Mouse (Mus musculus): ENCODE results near the gene Sh2b3.

Gene Sh2b3

DNA sequence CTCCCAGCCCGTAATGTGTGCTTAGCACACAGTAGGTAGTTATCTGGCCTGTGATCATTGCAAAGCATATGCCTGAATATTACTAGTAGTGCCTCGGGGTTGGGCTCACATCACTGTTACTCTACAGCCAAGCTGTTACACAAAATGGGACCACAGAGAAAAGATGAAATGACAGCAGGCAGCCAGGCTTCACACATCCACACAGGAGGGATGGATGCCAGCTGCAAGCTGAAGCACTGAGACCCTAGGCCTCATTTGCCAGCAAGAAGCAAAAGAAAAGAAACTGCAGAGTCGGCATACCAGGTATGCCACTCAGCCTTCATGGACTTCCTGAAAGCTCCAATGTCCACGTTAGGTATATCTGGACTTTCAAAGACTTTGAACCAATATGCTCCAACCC lies 9.6 kb downstream of the Sh2b3 start:
- no peak for ATAC-seq (ENCODE audit: insufficient number of reproducible peaks, low FRiP score, low TSS enrichment)

DNA sequence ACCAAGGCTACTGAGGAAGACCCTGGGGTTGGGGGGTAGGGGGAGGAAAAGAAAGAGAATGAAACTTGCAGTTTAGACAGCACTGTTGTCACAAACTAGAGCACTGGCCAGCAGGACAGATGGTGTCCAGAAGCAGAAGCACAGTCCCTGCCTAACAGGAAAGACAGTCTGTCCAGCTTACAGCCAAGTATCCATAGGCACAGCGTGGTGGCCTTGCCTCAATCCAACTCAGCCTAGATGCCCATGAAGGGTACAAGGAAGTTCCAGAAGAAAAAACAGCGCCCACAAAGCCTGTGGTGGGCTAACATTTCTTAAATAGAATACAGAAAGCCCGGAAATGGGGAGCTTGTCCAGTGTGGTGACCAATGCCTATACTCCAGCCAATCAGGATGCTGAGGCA lies 11.8 kb downstream of the Sh2b3 start:
- no peak for ATAC-seq (ENCODE audit: insufficient number of reproducible peaks, low FRiP score, low TSS enrichment)

DNA sequence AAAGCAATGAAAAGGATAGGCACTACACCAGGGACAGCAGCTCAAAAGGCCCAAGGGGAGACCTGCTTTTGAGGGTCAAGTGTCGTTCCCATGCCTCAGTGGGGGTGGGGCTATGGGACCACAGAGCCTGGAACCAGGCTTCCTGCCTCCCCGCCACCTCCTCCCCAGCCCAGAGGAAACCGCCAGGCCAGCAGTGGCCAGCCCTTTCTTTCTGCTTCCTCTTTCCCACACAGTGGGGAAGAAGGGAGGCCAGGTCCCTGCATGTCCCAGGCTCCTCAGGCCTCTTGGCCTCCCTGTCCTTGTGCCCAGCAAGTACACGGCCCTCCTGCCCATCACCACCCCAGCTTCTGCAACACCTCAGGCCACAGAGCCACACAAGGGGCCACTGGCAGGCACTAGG lies 13.3 kb downstream of the Sh2b3 start:
- no peak for ATAC-seq (ENCODE audit: insufficient number of reproducible peaks, low FRiP score, low TSS enrichment)

GRCm38 (mm10) chr5:121823668-121824067 lies 13.8 kb downstream of the Sh2b3 start:
- ATAC-seq (ENCODE audit: insufficient number of reproducible peaks, low FRiP score, low TSS enrichment), result no peak

GRCm38 (mm10) chr5:121822786-121823505 lies 14.5 kb downstream of the Sh2b3 start:
- no peak for ATAC-seq (ENCODE audit: insufficient number of reproducible peaks, low FRiP score, low TSS enrichment)

- ATAC-seq (ENCODE audit: insufficient number of reproducible peaks, low FRiP score, low TSS enrichment), result no peak
These were observed 15.9 kb downstream of the Sh2b3 start for GRCm38 (mm10) chr5:121821552-121821951.

DNA sequence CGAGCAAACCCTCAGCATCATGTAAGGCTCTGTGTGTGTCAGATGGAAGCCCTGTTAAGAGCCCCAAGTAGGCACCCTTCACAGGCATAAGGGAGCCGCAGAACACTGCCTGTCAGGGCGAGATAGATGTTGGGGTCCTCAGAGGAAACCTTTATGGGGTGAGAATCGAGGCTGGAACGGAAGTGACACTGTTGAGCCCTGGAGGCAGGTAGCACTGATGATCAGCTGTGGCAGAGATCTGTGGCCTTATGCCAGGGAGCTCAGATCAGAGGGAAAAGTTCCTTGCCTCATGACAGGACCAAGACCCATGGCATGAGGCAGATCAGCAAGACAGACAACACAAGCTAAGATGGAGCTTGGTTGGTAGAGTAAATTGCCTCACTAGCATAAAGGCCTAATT lies 16.3 kb downstream of the Sh2b3 start:
- no peak for ATAC-seq (ENCODE audit: insufficient number of reproducible peaks, low FRiP score, low TSS enrichment)

- no peak for ATAC-seq (ENCODE audit: insufficient number of reproducible peaks, low FRiP score, low TSS enrichment)
These were observed 16.8 kb downstream of the Sh2b3 start for GRCm38 (mm10) chr5:121820657-121821056.

- ATAC-seq (ENCODE audit: insufficient number of reproducible peaks, low FRiP score, low TSS enrichment), result no peak
These were observed 17.3 kb downstream of the Sh2b3 start for GRCm38 (mm10) chr5:121820161-121820560.

GRCm38 (mm10) chr5:121819559-121819958 lies 17.9 kb downstream of the Sh2b3 start:
- ATAC-seq (ENCODE audit: insufficient number of reproducible peaks, low FRiP score, low TSS enrichment), result no peak

- ATAC-seq (ENCODE audit: insufficient number of reproducible peaks, low FRiP score, low TSS enrichment), result no peak
These were observed 18.6 kb downstream of the Sh2b3 start for GRCm38 (mm10) chr5:121818862-121819261.

DNA sequence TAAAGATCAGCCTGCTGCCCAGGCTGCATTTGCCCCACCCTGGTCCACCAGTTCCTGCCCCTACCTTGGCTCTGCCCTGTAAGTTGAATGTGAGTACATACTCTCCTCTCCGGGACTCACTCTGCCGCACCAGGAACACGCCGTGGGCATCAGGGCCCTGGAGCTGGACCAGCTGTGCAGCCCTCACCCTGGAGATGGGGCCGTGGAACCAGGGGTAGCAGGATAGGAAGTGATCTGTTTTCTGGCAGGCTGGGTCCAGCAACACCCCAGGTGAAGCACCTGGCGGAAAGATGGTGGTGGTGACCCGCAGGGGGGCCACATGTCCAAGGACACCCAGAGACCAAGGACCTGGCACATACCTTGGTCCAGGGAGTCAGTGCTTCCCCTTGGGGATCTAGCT lies 19.0 kb downstream of the Sh2b3 start:
- no peak for ATAC-seq (ENCODE audit: insufficient number of reproducible peaks, low FRiP score, low TSS enrichment)

- no peak for ATAC-seq (ENCODE audit: insufficient number of reproducible peaks, low FRiP score, low TSS enrichment)
These were observed 19.9 kb downstream of the Sh2b3 start for GRCm38 (mm10) chr5:121817551-121817950.

DNA sequence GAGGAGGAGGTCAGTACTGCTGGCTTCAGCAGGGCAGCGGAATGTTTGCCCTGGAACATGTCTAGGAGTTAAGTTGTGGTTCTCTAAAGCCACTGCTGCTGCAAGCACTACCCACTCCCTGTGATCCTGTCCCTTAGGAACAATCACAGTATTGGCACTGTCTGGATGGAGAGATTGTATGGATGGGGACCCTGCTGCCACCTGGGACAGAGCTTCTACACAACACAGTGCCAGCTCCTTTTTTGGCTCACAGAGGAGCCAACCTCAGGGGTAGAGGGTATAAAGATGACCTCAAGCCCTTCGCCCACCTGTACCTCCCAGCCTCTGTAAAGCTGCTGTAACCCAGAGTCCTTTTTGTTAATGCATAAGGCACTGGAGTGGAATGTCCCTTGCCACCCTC lies 20.8 kb downstream of the Sh2b3 start:
- ATAC-seq (ENCODE audit: insufficient number of reproducible peaks, low FRiP score, low TSS enrichment), result no peak

DNA sequence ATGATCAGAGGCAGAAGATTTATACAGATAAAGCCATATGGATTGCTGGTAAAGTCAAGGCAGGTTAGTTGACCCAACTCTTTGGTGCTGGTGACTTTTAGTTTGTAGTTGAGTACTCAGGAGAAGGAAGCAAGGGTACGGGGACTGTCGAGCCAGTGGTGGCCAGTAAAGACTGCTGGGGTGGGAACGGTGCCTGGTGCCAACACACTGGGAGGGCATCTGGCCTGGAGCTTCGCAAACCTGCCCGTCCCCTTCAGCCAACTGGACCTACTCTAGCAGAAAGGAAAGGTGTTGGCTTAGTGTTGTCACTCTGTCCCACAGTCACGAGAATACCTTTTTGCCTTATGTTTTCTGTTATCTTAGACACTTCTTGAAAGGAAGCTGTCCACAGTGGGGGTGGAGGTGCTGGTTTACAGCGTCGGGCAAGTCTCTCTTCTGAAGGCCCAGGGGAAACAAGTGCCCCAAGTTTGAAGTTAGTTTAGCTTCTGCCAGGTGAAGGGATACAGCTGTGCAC lies 21.5 kb downstream of the Sh2b3 start:
- no peak for ATAC-seq (ENCODE audit: insufficient number of reproducible peaks, low FRiP score, low TSS enrichment)

DNA sequence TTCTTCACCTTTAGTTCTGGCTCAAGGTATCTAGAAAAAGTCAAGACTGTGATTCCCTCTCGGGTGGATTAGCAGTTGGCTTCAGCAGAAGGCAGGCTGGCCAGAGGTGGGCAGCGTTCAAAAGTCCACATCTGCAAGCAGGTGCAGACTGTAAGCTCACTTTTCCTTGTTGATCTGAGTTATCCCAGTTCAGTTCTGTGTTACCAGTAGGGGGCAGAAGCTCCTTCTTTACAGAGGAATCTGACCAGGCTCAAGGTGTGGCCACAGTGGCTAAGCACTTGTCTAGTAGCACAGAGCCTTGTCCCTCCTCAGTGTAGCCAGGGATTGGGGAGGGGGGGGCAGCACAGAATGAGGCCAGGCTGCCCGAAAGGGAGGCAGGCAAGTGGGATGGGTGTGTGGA lies 22.4 kb downstream of the Sh2b3 start:
- peak; percentile 50; the same call in 1 of the 2 replicates for ATAC-seq (ENCODE audit: insufficient number of reproducible peaks, low FRiP score, low TSS enrichment)

DNA sequence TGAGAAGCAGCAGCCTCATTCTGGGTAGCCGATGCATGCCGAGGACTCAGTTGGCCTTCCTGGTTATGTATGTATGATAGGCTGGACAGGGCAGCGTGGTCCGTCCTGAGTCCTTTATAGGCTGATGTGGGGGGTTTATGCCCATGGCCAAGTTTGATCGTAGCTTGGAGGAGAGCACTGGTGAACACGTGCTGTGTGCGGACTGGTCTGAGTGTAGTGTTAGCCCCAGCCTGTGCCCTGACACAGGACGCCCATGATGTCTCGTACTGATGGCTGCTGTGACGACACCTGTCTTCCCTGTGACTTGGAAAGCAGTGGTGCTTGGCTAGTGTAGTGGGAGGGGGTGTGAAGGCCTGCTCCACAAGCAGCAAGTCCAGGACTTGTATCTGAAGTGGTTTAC lies 23.7 kb downstream of the Sh2b3 start:
- no peak for ATAC-seq (ENCODE audit: insufficient number of reproducible peaks, low FRiP score, low TSS enrichment)

DNA sequence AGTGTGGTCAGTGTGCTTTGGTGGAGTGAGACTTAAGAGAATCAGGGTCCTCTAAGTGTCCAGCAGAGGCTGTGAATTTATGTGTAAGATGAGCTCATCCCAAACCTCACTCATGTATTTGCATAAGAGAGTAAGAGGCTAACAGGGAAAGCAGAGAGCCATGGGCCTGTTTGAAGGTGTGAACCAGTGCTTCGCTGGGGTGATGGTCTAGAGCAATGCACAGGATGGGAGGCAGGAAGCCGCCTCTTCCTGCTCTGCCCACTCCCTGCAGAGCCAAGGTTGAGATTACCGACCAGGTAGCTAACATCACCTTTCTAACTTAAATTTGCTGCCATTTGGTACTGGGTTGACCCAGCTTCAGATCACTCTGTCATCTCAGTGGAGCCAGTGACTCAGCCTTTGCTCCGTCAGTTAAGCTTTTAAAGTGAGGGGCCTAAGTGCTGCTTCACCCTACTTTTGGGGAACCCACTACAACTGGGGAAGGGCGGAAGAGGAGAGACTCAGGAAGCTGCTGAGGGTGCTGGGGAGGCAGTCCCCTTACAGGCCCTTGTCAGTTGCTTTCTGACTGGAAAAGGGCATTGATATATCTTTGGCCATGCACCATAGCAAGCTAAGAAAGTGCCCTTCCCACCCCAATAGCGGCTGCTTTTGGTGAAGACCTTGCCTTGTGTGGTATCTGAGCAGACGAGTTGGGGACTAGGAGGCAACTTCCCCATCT lies 24.8 kb downstream of the Sh2b3 start:
- ATAC-seq (ENCODE audit: insufficient number of reproducible peaks, low FRiP score, low TSS enrichment), result no peak

GRCm38 (mm10) chr5:121811485-121811931 lies 25.9 kb downstream of the Sh2b3 start:
- no peak for ATAC-seq (ENCODE audit: insufficient number of reproducible peaks, low FRiP score, low TSS enrichment)

GRCm38 (mm10) chr5:121810331-121811151 lies 26.9 kb downstream of the Sh2b3 start:
- ATAC-seq (ENCODE audit: insufficient number of reproducible peaks, low FRiP score, low TSS enrichment), result no peak

- ATAC-seq (ENCODE audit: insufficient number of reproducible peaks, low FRiP score, low TSS enrichment), result no peak
These were observed 27.7 kb downstream of the Sh2b3 start for GRCm38 (mm10) chr5:121809667-121810224.
